Mouse (Mus musculus) CD4-positive, CD25-positive, alpha-beta regulatory T cell, adult 4 months (primary cell): ENCODE measurements around the gene Smco1. TPM values are rescaled to one million over a fixed set of nuclear protein-coding genes. Genes with fewer than 3 reads are reported as not detected.
"Not testable (repeated sequence)": the region's sequence is repeated elsewhere in the genome, so short reads cannot be mapped to it uniquely, and the experiment has no call there.

Source experiments
- ATAC-seq: one replicate; pipeline ENCODE4 v1.8.0; 2017
- polyA plus RNA-seq, 2 experiments: library from polyadenylated mRNA; unstranded; fragments of 100-300 nt; shearing (Covaris generic); gene quantifications; one replicate each; pipeline ENCODE4 v1.2.1; 2017

Gene Smco1
- not detected for polyA plus RNA-seq

DNA sequence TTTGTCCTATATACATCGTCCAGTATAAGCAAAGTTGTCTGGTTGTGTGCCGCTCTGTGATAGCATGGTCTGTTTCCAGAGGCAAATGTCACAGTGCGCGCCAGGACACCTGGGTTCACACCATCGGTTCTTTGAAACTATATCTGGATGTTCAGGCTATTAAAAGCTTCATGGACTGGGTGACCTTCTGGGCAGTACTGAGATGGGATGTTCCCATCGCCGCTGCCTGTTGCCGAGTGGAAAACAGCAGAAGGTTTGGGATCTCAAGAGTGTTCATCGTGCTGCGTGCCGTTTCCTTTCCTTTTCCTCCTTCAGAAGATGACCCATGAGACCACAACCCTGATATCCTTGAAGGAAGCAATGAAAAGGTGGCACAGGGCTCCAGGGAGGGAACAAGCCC is at the start of gene Smco1:
Gene Smco1, plus strand, starts transcription at position 178 of the 400 bp plus-strand sequence.
- no peak for ATAC-seq

DNA sequence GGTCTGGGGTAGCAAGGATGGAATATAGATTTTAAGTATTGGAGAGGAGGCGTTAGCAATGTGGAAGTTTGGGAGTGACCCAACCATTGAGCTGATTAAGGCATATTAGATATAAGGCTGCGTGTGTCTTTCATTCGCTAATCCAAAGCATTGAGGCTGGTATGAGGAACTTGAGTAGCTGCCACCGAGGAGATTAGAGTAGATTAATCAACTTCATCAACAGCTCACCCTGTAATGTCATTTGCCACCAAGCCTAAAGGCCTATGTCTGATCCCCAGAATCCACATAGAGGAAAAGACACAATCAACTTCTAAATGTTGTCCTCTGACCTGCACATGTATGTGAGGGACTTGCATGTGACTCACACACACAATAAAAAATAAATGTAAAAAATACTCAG is 49.5 kb upstream of the Smco1 start:
- ATAC-seq: no peak

DNA sequence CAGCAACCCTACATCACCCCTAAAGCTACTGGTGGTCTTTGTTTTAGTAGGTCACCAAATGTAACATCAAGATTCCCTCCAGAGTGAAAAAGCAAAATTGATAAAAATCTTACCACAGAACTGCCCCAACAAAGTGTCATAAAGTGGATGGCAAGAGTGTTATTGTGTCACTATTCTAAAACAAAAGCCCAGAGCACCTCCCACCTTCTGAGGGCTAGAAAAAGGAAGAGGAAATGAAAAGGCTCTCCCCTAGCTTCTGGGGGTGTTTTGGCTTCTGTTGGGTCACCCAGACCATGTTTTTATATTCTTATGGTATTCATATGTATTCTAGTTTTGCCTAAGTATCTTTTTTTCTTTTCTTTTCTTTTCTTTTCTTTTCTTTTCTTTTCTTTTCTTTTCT is 48.9 kb upstream of the Smco1 start:
- no peak for ATAC-seq

DNA sequence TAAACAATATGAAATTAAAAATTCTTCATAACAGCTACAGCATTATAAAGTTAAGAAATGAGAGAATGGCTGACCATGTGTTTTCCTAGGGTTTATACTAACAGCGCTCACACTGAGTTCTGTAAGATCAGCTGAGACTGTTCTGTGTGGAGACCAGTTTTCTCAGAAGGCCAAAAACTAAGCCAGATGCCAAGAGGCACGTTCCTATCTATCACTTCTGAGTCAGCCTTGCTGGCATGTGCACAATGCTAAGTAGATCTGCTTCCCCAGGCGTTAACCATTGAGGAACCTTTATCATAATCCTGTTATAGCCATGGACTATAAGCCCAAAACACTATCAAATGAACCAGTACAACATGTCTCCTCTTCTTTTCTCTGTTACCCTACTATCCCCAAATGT is 39.2 kb upstream of the Smco1 start:
- not testable (repeated sequence) for ATAC-seq

DNA sequence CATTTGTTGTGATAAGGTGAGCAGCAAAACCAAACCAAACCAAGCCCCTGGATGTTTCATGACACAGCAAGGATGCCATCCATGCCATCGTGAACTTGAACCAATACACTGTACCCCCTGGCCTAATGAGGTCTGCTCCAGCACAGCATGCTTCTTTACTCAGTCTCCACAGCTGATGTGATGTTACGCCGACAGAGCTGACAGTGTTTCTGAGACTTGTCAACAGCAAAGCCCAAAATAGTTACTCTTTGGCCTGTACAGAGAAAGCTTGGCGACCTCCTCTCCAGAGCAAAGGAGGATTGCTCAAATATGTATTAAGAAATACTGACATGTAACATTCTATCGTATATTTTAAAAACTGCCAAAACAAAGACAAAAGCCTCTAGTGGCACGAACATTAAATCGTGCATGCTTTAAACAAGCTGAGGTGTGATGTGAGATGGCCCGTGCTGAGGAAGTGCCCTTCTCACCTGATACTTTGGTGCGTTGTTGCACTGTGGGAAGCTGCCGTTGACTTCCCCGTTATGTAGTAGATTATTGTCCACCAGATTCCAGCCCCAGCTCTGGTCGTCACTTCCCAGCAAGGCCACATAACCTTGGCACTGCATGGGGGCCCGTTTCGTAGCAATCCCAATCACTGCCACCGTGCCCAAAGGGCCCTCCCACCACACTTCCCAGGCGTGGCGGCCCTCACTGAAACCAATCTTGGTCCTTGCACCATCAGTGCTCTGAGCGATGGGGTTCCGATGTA is 33.2 kb upstream of the Smco1 start:
- ATAC-seq: no peak

DNA sequence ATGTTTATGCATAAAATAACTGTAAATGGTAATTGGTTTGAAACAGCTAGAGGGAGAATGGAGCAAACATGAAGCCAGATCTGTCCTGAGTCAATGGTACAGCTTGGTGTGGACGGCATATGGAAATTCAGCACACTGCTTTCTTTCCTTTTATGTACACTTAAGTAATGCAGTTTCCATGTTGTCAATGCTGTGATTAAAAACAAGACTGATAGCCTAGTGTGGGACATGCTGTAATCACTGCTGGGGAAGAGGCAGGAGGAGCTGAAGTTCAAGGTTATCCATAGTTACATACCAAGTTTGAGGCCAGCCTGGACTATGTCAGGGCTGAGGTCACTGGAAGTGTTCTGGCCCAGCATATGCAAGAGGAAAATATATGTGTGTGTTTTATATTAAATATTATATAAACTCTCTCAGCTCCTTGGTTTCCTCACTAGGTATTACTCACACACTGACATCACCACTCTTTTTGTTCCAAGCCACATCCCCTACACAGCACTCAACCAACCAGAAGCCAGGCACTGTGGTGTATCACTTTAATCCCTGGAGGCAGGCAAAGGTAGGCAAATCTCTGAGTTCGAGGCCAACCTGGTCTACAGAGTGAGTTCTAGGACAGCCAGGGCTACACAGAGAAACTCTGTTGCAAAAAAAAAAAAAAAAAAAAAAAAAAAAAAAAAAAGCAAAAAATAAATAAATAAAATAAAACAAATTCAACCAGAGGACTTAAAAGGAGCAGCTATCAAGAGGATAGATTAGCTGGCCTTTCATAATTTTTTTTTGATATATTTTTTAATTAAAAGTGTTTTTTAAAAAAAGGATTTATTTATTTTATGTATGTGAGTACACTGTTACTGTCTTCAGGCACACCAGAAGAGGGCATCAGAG is 31.6 kb upstream of the Smco1 start:
- ATAC-seq: no peak

DNA sequence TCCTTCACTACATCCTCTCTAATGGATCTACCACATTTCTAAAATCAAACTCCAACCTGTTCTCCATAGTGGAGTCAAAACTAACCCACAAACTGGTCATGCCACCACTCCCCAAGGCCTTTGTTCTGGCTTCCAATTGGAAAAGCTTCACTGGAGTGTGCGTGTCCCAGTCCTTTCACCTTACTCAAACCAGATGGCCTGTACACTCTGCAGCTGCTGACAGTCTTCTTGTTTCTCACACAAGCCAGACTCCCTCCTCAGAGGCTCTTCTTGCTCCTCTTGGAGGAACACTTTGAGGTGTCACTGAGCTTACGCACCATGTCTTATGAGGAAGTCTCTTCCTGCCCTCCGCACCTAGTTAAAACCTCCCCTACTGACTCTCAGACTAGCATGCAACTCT is 27.4 kb upstream of the Smco1 start:
- no peak for ATAC-seq

DNA sequence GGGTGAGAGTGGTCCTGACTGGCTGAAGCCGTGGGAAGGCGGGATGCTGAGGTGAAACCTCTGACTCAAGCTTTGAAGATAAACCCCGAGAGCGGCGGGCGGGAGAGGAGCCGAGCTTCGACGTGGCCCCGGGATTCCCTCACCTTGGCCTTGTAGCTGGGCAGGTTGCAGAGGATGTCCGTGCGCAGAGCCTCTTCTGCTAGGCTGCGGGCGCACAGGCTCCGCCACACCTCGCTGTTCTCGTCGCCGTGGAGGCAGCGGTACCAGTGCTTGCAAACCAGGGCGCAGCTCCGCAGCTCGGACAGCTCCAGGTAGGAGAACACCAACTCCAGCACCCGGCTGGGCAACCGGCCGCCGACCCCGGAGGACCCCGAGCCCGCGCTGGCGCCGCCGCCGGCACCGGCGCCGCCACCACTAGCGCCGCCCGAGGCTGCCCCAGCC is 24.9 kb upstream of the Smco1 start:
- ATAC-seq: peak; percentile 37

DNA sequence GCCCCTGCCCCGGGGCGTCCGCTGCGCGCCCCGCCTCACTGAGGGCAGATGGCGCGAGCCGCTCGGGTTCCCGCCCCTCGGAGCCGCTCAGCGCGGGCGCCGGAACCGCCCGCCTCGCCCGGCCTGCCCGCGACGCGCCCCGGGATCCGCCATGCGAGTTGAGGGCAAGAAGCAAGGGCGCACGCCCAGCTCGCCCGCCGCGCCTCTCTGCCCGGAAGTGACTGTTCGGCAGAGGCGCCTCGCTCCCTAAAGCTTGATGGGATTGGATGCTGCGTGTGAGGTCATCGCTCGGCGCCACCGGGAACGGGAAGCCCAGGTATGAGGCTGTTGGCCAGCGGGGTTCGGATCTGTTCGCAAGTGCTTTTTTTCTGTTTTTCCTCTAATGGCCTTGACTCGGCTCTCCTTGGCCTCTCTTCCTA is 24.3 kb upstream of the Smco1 start, which contains the start of the genes Fbxo45 and Wdr53:
Gene Fbxo45, minus strand, starts transcription at position 207 of the 419 bp plus-strand sequence.
Gene Wdr53, plus strand, starts transcription at position 276 of the 419 bp plus-strand sequence.
- ATAC-seq: peak; percentile 96

DNA sequence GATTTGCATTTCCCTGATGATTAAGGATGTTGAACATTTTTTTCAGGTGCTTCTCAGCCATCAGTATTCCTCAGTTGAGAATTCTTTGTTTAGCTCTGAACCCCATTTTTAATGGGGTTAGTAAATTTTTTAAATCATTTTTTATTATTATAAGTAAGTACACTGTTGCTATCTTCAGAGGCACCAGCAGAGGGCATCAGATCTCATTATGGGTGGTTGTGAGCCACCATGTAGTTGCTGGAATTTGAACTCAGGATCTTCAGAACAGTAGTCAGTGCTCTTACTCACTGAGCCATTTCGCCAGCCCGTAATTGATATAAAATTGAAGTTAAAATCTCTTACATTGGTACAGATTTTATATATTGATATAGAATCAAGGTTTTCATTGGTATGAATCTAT is 7.0 kb upstream of the Smco1 start:
- ATAC-seq: not testable (repeated sequence)

DNA sequence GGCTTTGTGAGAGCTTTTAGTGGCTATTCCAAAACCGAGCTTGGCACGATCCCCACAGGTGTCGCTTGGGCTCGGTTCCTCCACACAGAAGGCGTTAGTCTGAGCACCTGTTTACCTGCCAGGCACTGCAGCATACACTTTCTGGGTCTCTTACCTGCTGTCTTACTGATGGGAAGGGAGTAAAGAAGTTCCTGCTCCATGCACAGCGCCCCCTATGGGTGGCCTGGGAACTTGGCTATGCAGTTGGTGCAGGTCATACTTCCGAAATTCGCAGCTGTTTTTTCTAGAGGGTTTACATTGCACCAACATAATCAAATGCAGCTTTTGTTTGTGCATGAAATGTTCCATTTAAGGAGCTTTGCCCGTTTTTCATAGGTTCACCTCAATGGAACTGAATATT is 2.1 kb downstream of the Smco1 start:
- no peak for ATAC-seq

DNA sequence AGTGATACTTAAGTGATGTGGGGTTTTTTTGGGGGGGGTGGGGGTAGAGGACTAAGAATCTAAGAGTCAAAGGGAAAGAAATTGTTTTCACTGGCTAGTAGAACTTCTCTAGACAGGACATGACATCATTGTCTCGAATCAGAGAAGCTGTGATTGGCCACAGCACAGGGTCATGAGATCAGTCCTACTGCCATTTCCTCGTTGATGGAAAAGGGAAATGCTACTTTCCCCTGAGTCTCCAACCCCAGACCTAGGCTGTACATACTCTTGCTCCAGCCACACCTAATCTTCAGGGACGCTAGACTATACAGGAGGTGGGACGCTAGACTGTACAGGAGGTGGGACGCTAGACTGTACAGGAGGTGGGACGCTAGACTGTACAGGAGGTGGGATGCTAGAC is 3.8 kb downstream of the Smco1 start:
- ATAC-seq: no peak

DNA sequence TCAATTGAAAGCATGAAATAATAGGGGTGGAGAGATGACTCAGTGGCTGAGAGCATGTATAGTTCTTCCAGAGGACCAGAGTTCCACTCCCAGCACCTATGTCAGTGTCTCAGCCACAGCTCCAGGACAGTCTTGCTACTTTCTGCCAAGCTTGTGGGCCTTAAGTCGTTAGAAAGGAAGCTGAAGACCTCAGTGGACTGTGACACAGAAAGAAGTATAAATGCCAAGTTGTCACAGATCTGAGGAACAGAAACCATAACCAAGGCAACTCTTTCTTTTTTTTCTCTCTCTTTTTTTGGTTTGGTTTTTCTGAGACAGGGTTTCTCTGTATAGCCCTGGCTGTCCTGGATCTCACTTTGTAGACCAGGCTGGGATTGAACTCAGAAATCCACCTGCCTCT is 4.6 kb downstream of the Smco1 start:
- ATAC-seq: no peak

DNA sequence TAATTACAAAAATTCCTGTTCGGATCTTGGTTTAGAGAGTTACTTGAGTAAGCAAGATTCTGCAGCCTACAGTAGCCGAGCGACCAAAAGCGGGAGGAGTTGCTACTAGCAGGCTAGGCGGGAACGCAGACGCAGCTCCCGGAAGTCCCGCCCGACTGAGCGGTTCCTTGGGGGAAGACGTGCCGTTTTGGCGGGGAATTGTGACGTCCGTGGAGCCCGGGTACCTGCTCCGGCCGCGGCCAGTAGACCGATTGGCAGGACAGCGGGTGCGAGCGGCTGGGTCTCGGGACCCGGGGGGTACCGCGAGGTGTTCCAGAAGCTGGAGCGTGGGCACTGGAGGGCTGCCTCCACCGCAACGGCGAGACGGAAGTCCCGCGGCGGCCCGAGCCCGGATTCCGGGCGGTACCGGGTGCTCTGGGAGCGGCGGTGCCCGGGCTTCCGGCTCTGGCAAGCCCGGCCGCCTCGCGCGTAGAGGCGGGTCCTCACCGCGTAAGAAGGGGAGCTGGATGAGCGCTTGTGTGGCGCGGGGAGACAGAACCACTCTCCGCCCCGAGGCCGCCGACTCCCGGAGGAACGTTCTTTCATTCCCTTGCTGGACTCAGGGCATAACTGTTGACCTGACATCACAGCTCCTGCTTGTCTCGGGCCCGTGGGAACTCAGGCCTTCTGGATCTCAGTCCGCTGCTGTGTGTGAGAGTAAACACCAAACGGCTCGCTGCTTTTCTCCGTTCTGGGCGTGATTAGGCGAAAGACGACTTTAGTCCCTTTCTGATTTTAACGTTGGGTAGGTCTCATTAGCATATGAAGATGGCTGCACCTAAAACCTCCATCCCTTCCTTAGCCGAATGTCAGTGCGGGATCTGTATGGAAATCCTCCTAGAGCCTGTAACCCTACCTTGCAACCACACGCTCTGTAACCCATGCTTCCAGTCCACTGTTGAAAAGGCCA is 6.3 kb downstream of the Smco1 start, which contains the start of gene Rnf168:
Gene Rnf168, plus strand, starts transcription at position 152 of the 949 bp plus-strand sequence.
- peak; percentile 87 for ATAC-seq

DNA sequence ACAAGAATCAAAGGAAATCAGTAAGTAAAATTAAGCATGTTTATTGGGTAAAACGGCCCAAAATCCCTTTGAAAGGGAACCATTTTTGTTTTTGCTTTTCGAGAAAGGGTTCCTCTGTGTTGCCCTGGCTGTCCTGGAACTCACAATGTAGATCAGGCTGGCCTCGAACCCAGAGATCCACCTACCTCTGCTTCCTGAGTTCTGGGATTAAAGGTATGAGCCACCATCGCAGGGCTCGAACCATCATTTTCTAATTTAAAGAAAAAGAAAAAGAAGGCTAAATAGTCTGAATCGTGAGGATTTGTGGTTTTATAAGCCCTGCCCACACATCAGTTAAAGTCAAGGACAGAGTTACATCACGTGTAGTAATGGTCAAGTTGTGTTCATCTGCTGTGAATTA is 7.1 kb downstream of the Smco1 start:
- no peak for ATAC-seq

DNA sequence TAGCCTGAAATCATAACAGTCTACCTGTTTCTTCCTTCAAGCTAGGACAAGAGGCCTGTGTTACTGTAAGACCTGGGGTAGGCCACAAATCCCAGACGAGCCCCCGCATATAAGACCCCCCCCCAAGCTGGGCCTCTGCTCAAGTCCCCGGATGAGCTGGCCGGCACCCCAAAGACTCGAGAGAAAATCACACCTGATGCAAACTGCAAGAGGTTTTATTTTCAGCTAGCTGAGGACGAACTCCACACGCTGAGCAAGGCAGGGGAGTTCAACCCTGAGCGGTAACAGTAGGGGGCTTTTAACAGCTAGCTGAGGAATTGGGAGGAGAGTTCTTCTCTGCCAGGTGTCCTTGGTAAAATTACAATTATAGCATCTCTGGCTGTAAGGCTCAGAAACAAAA is 8.9 kb downstream of the Smco1 start:
- no peak for ATAC-seq

DNA sequence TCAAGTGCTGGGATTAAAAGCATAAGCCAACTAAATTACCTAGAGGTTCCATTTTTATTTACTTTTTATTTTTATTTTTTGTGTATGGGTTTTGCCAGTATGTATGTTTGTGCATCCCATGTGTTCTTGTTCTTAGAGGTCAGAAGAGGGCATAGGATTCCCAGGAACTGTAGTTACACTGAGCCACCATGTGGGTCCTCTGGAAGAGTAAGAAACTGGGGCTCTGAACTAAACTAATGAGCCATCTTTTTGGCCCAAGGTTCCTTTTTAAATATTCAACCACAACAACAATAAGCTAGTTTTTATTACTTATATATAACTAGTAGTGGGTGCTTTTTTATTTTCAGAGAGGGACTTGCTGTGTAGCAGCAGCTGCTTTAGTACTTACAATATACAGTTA is 11.3 kb downstream of the Smco1 start:
- no peak for ATAC-seq

DNA sequence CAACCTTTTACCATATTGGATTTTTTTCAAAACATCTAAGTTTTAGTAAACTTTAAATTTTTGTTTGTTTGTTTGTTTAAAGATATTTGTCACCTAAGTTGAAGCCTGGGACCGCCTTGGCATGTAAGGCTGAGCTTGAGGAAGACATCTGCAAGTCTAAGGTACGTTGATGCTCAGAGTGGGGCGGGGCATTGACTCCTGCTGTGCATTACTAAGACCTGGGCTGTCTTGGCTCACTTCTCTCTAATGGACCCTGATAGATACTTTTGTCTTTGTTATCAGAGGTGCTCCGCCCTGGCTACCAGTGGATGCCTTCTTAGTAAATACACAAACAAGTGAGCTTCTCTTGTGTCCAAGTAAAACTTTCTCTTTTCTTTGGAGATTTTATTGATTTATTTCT is 20.6 kb downstream of the Smco1 start:
- no peak for ATAC-seq

DNA sequence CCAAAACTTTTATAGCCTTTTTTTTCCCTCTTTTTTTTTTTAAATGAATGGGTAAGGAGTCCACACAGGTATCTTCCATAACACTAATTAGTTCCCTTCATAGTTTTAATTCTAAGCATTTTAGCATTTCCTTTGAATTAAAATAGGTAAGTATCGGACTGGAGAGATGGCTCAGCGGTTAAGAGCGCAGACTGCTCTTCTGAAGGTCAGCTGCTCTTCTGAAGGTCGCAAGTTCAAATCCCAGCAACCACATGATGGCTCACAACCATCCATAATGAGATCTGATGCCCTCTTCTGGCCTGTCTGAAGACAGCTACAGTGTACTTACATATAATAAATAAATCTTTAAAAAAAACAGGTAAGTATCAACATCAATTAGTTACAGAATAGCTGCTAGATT is 28.3 kb downstream of the Smco1 start:
- ATAC-seq: not testable (repeated sequence)

DNA sequence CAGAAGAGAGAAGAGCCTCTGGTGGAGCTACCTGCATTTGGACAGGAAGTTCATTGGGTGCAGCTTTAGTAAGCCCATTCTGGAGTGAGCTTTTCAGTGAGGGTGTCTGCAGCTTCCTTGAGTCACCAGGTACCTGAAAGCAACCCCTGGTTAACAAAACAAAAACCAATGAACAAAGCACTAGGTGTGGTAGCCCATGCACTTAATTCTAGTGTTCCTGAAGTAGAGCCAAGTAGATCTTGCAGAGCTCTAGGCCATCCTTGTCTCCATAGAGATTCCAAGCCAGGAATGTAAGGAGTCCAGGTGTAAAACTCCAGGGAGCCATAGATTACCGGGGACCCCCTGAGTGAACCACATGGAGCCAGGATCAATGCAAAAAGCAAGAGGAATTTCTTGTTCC is 31.8 kb downstream of the Smco1 start:
- no peak for ATAC-seq

DNA sequence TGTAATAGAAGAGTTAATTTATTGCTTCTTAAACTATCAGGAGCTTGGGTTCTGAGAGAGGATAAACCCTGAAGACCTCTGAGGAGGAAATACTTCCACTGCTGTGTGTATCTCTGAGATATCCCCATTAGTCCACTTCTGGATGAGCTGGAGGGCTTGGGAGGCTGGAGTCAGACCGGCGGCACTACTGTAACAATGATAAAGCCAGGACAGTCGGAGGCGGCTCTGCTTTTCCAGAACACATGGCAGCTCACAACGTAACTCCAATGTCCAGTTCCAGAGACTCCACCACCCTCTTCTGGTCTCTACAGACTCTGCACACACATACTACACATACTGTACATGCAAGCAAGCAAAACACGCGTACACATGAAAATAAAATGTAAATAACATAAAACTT is 32.6 kb downstream of the Smco1 start:
- no peak for ATAC-seq

DNA sequence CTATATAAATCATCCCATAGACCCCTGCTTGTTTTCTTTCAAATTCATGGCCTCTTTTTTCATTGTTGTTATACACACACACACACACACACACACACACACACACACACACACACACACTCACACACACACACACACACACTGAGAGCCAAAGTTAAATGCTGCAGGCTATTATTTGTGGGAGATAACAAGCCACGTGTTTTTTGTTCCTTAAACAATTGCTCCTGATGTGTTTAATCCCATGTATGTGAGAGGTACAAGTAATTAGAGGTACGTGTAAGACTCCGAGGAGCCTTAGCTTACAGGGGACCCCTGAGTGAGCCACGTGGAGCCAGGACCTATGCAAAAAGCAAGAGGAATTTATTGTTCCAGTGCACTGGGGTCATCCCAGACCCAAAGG is 40.7 kb downstream of the Smco1 start:
- ATAC-seq: no peak
